Mouse (Mus musculus) testis, postnatal 10 days (tissue): Measurements from ENCODE around the gene Camta1.
"Not testable (repeated sequence)": the region's sequence is repeated elsewhere in the genome, so short reads cannot be mapped to it uniquely, and the experiment has no call there.

Source experiments
- DNase-seq: peaks from one replicate; pipeline ENCODE4 v3.0.0; 2021; ENCODE audit warnings: low spot score

The Camta1 gene

DNA sequence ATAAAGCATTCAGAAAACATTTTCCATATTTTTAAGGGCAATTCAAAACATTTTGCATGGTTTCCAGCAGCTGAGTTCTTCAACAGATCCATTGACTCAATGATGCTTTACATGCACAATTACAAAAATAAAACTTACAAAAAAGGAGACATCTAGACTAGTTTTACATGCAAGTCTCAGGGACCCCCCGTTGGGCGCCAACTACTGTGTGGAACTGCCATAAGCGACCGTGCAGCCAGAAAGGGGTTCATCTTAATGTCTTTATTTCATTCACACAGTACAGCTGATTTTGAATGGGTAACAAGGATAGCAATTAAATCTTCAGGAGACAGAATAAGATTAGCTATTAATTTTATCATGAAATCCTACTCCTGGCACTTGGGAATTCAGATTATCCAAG, 802.1 kb downstream of the Camta1 start:
- no peak for DNase-seq

DNA sequence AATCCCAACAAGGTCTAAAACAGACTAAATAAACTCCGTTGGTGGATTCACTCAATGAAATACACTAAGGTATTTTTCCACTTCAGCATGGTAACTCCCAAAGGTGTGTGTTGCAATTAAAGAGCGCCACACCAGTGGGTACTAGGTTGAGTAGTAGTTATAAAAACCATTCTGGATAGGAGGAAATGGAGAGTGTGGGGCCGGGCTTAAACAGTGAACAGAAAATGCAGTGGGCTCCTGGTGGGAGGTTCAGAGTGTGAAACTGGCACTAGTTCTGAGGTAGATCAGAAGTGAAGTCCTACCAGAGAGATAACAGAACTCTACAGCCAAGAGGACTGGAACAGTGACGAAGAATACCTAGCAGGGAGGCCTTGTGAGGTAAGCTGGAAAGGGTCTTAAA, 803.0 kb downstream of the Camta1 start:
- no peak for DNase-seq

DNA sequence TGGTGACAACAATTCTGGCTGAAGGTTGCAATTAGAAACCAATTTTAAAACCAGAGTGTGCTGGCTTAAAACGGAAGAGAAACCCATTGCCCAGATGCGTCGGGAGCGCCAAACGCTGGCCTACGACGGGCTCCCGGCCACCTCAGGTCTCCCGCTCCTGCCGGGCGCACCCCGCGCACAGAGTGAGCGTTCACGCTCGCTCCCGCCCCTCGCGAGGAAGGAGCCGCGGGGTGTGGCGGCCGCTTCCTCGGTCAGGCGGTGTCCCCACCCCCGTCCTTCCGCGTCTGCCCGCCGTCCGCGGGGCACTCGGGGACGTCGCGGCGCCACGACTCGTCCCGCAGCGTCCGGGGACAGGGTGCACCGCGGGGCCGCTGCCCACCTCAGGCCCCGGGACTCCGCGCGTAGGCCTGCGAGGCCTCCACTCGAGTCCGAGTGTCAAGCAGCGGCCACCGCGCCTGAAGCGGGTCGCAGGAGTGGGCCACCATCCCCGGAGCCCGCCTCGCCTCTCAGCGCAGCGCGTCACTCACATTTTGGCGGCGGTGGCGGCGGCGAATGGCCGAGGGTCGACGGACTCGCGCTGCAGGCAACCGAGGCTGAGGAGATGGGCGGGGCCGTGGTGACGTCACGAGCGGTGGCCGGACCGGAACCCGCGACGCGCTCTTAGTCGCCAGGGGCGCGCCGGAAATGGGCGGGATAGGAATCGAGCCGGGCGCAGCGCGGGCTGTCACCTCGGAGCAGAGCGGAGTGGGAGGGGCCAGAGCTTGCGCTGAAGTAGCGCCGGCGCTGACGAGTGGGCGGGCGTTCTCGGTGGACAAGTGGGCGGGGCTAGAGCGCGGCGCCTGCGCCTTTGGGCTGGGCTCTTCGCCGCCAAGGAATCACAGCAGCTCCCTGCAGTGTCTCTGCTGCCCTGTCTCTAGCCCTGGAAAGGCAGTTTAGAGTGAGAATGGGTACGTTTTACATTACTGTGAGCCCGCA, 804.0 kb downstream of the Camta1 start, which contains the start of gene Vamp3:
TSS of gene Vamp3 (minus strand) at position 617 of the 975 bp plus-strand sequence.
- peak; percentile 100 for DNase-seq

DNA sequence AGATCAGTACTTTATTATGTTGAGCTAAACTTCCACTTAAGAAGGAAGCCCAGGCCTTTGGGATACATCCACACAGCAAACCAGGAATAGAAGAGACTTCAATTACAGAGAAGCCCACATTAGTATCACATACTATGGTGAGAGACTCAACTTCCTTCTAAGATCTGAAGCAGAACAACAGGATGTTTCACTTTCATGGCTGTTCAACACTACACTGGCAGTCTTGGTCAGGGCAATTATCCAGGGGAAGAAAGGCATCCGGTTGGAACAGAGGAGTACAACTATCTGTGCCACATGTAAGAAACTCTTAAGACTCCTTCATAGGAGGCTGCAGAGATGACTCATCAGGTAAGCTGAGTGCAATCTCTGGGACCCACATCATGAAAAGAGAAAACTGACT, 810.5 kb downstream of the Camta1 start:
- no peak for DNase-seq

DNA sequence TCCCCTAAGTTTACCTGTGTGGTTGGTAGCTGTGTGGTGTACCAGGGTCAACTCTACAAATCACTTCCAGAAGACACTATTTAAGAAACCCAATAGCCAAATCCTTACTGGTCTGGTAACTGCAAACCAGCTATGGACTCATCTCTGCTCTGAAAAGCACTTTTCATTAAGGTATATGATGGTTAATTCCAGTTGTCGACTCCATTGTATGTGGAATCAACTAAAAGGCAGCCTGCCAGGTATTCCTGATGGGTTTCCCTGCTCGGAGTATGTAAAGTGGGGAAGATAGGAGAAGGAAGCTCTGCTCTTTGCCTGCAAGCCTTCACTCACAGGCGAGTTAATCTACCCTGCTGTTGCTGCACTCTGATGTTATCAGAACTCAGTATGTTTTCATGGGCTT, 815.2 kb downstream of the Camta1 start:
- no peak for DNase-seq

DNA sequence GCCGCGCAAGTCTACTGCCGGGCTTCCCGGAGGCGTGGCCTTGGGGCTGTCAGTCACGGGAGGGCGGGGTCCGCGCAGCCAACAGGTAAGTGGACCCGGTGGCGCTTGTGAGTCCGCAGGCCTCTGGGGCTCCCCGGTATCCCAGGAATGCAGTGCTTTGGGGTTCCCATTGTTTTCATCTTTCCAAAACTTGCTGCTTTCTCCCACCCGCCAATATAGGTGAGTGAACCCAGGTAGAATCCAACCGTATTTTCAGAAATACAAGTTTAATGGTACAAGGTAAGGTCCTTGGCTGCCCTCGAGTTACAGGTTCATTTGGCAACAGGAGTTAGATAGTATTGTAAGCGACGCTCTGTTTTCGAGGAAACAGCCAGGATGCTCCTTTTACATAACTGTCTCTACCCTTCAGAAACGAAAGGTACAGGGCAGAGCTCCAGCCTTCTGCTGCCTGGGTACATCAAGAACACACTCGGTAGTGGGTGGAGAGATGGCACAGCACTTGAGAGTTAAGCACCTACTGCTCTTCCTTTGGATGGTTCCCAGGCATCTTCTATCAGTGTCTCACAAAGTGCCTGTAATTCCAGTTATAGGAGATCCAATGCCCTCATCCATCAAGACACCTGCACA, 816.6 kb downstream of the Camta1 start:
- DNase-seq: no peak

DNA sequence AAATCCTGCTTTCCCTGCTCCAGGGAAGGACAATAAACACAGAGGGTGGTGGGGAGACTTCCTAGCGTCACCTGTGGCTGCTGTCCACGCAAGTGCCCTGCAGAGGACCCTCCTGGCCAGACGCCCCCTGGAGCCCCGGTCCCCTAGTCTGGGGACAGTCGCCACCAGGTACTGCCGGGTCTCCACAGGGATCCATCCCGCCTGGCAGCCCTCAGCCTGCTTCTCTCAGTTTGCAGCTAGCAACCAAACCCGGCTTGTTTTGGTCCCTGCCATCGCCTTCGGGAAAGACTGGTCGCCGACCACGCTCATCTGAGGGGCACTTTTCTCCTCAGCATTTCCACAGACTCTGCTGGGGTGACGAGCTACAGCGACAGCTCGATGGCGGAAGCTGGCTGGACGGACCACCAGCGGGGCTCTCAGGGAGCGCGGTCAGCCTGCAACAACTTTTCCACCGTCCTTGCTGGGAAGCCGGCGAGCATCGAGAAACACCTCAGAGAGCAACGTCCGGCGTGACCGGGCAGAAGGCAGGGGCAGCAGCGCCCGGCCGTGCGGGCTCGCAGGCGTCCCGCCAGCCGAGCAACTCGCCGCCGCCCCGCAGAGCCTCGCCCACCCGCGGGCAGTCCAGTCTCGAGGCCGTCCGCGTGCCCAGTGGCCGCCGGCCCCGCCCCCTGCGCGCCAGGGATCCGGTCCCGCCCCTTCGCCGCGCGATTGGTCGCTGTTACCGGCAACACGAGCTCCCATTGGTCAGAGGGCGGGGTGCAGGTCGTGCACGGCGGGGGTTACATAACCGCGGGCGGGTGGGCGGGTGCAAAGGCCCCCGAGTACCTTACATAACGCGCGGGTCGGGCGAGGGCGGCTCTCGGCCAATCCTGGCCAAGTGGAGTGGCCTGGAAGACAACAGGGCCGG, 817.4 kb downstream of the Camta1 start, which contains the start of gene Per3:
TSS of gene Per3 (minus strand) at position 629 of the 907 bp plus-strand sequence.
- peak; percentile 99 for DNase-seq

DNA sequence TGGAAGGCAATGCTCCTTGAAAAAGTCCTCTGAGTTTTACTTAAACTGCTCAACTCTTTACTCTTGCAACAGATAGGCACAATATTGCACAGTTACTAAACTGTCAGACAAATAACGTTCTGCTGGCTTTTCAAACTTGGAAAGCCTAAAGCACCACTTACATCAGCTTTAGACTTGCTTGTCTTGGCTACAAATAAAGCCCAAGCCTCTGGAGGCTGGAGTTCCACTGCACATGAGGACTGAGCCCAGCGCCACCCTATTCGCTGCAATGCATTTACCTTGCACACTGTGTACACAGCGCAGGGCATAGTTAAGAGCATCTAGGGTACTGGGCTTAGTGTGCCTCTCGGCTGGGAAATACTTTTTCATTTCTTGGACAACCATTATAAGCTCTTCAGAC, 818.4 kb downstream of the Camta1 start:
- no peak for DNase-seq

DNA sequence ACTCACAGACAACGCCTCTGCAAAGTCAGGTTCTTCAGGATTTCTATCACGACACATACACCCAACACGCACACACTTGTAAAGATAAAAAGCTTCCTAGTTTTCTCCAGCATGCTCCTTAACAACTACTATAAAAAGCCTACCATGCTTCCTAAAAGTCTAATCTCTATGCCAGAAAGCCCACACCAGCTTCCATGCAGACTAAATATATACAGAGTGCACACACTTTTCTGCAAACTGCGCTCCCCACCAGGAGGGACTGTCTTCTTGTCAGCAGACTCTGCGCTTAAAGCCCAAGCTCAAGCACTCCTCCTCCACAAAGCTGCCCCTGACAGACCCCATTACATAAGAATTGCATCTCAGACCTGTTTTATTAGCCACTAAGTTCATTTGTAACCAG, 820.2 kb downstream of the Camta1 start:
- no peak for DNase-seq

DNA sequence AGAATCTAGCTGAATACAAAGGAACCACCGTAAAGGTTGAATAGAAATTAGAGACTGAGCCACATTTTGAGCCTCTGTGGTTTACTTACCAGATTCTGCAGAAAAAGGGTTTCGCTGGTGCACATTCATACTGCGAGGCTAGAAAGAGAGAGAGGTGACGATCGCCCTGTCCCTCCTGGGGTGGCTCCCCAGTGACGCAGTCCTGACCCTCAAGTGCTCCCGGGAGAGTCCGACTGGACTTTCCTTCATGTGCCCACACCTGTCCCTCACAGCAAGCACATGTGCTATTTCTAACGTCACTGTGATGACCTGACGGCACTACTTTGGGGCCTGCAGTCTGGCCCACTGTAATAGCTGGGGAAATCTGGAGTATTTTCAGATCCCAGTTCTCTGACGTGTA, 823.9 kb downstream of the Camta1 start:
- DNase-seq: no peak

DNA sequence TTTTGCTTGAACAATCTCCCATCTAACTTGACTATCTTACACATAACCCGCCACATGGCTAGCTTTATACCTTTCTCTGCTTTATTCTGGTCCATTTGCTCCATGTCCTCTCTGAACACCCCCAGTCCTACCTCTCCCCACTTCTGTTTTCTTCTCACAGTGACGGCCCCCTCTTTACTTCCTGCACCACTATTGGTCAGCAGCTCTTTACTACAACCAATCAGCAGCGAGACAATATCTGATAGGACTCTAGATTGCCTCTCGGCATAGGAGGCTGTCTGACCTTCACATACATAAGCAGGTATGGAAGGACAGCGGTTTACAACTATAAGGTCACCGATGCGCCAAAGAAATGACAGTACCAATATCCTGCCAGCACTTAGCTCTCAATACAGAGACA, 825.2 kb downstream of the Camta1 start:
- no peak for DNase-seq

DNA sequence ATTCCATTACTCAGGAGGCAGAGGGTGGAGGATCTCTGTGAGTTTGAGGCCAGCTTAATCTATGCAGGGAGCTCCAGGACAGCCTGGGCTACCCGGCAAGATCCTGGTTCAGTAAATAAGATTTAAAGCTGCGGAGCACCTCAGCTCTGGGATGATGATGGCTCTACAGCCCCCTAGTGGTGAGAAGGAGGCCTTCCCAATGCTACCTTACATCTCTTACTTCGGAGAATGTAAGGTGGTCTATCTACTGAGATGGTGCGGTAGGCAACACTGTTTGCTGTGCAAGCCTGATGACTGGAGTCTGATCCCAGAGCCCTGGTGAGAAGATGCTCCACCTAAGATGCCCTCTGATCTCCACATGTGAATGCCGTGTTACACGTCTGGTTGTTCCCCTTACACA, 834.7 kb downstream of the Camta1 start:
- no peak for DNase-seq

DNA sequence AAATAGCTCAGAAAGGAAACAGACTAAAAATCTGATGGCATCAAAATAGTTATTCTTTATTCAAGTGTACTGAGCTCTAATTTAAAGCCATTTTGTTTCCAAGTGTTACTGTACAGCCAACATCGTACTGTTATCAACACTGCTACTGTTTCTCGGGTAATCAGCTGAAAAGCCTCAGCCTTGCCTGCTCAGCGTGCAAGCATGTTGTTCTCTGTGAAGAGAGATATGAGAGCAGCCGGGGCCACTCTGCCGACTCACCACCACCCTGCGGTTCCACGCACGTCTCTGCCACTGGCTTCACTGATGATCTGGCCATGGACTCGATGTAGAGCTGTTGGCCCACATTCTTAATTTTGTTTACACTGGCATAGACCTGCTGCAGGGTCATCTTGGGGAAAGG, 837.5 kb downstream of the Camta1 start:
- DNase-seq: no peak

DNA sequence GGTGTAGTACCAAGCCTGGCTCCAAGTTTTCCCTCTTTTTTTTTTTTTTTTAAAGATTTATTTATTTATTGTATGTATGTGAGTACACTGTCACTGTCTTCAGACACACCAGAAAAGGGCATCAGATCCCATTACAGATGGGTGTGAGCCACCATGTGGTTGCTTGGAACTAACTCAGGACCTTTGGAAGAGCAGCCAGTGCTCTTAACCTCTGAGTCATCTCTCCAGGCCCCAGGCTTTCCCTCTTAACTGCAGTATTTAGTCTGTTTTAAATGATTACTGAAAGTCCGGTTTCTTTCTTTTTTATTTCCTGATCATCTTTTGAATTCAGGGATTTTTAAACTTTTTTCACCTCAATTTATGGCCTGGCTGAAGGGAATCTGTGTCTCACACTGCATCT, 844.3 kb downstream of the Camta1 start:
- not testable (repeated sequence) for DNase-seq

DNA sequence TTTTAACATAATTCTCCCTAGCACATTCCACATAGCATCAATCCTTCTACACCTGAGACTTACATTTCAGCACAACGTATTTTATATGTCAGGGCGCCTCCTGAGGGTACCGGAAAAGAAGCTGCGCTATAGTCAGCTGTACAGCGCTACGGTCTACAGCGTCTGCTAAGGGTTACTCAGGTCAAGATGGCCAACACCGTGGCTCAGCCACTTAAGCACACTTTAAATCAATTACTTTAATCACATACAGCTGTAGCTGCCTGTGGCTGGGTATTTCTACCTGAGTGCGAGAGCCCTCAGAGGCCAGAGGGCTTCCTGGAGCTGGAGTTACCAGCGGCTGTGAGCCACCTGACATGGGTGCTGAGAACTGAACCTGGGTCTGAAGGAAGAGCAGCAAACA, 845.7 kb downstream of the Camta1 start:
- no peak for DNase-seq

DNA sequence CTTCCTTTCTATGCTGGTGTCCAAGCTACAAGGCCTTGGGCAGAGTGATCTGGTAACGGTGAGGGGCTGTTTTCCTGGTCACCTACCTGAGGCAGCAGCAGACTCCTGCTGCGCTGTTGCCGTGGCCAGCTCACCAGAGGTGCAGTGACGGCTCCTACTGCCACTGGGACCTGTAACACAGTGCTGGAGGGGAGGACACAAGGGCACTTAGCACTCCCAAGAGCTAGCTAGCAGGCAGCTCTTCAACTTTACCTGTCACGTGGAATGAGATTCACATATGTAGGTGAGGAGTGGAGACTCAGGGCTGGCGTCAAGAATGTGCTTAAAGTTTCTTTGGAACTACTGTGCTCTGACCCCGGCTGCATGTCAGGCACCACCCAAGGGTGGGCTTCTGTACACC, 851.4 kb downstream of the Camta1 start:
- no peak for DNase-seq

DNA sequence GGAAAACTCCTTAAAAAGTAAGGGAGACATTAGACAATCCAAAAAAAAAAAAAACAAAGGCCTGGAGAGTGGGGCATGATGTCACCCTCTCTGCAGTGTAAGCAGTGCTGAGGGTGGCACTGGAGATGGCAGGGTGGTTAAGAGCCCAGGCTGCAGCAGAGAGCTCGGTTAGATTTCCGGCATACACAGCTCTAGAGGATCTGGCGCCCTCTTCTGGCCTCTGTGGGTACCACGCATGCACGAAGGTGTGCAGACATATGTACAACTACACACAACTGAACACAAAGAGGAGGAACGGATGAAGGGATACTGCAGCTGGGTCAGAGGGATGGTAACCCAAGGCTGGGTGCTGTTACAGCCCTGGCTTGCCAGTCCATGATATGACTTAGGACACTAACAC, 854.7 kb downstream of the Camta1 start:
- DNase-seq: peak; percentile 78

DNA sequence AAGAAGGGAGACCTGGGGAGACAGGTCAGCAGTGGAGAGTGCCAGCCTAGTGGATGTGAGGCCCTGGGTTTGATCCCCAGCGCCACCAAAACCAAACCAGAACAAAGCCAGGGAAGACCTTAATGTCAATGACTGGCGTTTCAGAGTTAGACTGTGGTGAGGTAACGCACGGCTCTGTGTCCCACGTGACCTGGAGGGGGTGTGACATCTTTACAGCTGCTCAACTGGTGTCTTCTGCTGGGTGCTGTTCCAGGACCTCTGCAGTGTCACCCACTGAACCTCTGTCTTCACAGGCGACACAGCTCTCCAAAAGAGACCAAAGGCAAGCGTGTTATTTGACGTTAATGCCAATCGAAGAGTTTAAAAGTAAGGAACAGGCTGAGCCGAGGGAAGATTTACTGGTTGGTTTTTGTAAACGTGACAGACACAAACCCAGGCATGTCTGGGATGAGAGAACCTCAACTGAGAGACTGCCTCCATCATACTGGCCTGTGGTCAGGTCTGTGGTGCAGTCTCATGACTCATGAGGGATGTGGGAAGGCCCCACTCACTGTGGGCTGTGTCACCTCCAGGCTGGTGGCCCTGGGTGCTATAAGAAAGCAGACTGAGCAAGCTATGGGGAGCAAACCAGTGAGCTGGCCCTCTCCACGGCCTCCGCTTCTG, 855.9 kb downstream of the Camta1 start:
- DNase-seq: no peak

DNA sequence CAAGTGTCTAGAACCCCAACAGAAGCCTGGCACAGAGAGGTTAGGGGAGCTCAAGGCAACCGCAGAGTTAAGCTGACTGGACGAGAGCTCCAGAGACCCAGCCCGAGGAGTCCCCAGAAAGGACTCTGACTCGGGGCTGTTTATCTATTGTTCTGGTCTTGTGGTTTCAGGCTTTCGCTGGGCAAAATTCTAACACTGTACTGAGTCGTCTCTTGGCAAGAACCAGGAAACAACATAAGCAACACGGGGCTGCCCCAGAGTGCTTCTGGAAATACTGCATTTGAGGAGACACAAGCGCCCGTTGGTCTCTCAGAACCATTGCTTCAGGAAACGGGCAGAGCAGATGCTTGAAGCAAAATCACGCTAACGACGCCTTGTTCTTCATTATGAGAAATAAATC, 860.3 kb downstream of the Camta1 start:
- DNase-seq: no peak

DNA sequence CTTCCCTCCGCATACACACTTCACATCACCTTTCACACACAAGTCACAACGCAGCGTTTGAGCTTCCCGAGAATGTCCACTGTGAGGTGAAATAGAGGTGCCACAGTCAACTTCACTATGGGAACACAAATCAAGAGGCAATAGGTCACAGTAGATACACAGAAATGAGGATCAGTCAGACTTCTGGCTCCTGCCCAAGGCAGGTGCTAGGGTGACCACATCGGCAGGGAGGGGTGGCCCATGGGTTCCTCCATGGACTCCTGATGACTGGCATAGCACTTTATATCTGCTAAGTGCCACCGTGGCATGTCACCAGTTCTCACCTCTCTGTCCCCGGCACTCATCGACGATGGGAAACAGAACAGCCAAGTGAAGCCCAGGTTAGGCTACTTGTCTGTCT, 863.0 kb downstream of the Camta1 start:
- DNase-seq: no peak

DNA sequence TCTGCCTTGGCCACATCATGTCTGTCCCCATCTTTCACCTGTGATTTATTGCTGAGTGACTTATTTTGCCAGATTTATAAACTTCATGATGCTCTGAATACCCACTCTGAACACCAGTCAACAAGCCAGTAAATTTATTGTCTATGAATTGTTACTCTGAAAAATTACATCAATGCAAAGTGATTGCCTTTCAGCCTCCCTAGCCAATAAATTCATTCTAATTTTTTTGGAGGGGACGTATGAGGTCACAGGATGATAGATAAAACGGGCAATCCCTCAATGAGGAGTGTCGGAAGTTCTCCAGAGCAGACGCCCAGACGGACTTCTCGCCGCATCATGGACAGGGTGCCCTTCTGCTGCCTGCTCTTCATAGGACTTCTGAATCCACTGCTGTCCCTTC, 864.9 kb downstream of the Camta1 start, which contains the start of gene Uts2:
TSS of gene Uts2 (plus strand) at position 301 of the 400 bp plus-strand sequence.
- no peak for DNase-seq

DNA sequence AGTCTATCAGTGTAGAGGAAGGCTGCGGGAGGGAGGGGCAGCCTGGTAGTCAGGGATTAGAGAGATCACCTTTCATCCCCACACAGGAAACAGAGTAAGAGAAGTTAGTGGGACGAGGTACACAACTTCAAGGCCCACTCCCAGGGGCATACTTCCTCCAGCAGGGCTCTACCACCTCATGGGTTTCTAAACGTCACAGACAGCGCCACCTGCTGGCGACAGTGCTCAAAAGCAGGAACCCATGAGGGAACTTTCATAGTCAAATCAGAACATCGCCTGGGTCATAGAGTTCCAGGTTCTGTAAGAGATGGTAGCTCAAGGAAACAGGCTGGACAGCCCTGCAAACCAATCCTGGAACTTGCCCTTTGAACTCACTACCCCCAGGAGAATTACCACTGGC, 871.5 kb downstream of the Camta1 start:
- DNase-seq: peak; percentile 67
